Mouse (Mus musculus) neural tube, embryonic 12.5 days (tissue): ENCODE data around the gene Hunk. TPM values are rescaled to one million over a fixed set of nuclear protein-coding genes. Genes with fewer than 3 reads are reported as not detected.

Source experiments
- ATAC-seq: fragments of 200-750 bp; cut with Nextera tagmentation; 2 replicates; pipeline ENCODE4 v1.8.0; 2017; ENCODE audit warnings: low read depth, mild to moderate bottlenecking, moderate TSS enrichment, moderate library complexity; ENCODE audit not compliant: low FRiP score
- H3K27ac ChIP-seq: fragments of 300-500 bp; sonication (generic); 2 replicates; pipeline ENCODE4 v1.5.1; 2016
- H3K27me3 ChIP-seq: fragments of 300-500 bp; sonication (generic); replicated peaks from 2 replicates; pipeline ENCODE4 v1.6.1; 2016; ENCODE audit warnings: mild to moderate bottlenecking
- H3K36me3 ChIP-seq: fragments of 300-500 bp; sonication (generic); 2 replicates; pipeline ENCODE4 v1.6.1; 2016; ENCODE audit warnings: mild to moderate bottlenecking
- H3K4me1 ChIP-seq: fragments of 300-500 bp; sonication (generic); 2 replicates; pipeline ENCODE4 v1.6.1; 2016
- H3K4me2 ChIP-seq: fragments of 300-500 bp; sonication (generic); replicated peaks from 2 replicates; pipeline ENCODE4 v1.6.1; 2016; ENCODE audit warnings: mild to moderate bottlenecking
- H3K4me3 ChIP-seq: fragments of 300-500 bp; sonication (generic); 2 replicates; pipeline ENCODE4 v1.5.1; 2016
- H3K9ac ChIP-seq: fragments of 300-500 bp; sonication (generic); 2 replicates; pipeline ENCODE4 v1.6.1; 2016; ENCODE audit warnings: mild to moderate bottlenecking
- H3K9me3 ChIP-seq: fragments of 300-500 bp; sonication (generic); 2 replicates; pipeline ENCODE4 v1.6.1; 2016; ENCODE audit warnings: mild to moderate bottlenecking
- WGBS: fragments of 180-500 bp; shearing (Covaris S2); methylation state at CpG from one replicate; pipeline ENCODE4 v1.1.7; 2016; 5-methylcytosine and 5-hydroxymethylcytosine counted together
- polyA plus RNA-seq: library from polyadenylated mRNA; unstranded; fragments of >200 nt; fragmentation: Nextera tagmentation; extraction: Ambion mirVana; gene quantifications from 2 replicates; pipeline ENCODE4 v1.2.1, GENCODE M21; 2016

The Hunk gene
- polyA plus RNA-seq, 1 experiment from 2014 or later = 12.1 TPM

DNA sequence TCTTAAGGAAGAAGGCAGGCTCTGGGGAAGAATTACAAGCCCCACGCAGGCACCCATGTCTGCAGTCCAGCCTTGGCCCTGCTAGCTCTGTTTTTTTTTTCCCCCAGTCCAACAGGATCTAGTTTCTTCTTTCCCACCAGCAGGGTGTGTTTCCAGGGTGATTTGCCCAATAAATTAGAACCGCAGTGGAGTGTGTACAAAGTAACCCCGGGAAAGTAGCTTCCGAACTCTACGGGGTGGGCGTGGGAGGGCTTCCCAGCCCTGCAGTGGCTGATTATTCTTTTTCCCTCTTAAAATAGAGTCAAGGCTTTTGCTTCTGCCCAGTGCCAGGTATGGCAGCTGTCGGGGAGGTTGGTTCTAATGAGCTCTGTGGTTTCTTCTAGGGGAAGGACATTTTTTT lies 35.3 kb downstream of the Hunk start:
- Histone ChIP-seq H3K9me3 (no peaks in the 10 kb centered on the region), H3K4me1 (peaks cover 73% of the 10 kb centered on the region), H3K27me3 (no peaks in the 10 kb centered on the region), H3K9ac (no peak overlapping the region), H3K4me2 (peak overlapping the region; percentile 9), H3K4me3 (no peak overlapping the region), H3K36me3 (no peaks in the 10 kb centered on the region), H3K27ac (peak overlapping the region; percentile 33; the same call in 1 of the 2 replicates)
- peak; percentile 46; the same call in 1 of the 2 replicates for ATAC-seq
- WGBS = 3% methylated on average over 7 of the region's 7 CpGs

DNA sequence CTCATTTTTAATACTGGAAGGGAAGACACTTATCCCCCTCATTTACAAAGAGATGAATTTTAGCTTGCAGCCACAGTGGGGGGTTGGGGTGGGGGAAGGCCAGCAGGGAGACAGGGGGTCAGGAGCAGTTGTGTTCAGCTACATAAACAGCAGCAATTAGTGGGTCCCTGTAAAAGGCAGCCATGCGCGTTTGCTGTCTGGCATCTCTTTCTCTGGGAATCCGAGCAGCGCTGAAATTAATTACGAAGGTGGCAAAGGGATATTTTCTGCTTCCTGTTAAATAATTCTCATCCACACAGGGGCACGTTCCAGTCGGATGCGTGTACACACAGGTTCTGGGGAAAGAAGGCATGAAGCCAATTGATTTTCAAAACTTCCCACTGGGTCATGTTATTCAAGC lies 35.7 kb downstream of the Hunk start:
- no peak; the same call in 1 of the 2 replicates for ATAC-seq
- H3K27ac ChIP-seq = peak overlapping the region; percentile 33; the same call in 1 of the 2 replicates

DNA sequence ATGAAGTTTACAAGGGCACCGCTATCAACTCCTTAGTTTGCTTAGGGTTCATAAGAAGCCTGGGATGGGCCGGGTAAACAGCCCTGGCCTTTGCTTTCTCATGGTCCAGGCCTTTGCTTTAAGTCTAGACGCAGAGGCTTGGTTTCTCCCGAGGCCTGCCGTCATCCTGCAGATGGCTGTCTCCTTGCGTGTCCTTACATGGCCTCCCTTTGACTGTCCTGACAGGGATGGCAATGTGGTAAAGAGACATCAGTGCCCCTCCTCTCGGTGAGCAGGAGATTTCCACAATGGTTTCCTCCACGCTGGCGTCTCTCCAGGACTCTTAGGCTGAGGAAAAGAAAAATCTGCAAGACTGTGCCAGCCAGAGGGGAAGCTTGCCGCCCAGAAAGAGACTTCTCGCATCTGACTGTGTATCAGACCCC lies 36.3 kb downstream of the Hunk start:
- H3K4me2 ChIP-seq = peak overlapping the region; percentile 9; the same call in 1 of the 2 replicates
- no peak overlapping the region for H3K4me3 ChIP-seq
- no peak overlapping the region for H3K27ac ChIP-seq
- ATAC-seq = no peak
- peaks cover 73% of the 10 kb centered on the region for H3K4me1 ChIP-seq
- H3K9ac ChIP-seq = no peak overlapping the region
- 35% methylated on average over 11 of the region's 11 CpGs for WGBS
- no peaks in the 10 kb centered on the region for H3K9me3 ChIP-seq
- H3K27me3 ChIP-seq = no peaks in the 10 kb centered on the region
- no peaks in the 10 kb centered on the region for H3K36me3 ChIP-seq

More for the DNA sequence above, 35.7 kb downstream of the Hunk start:
- 16% methylated on average over 8 of the region's 8 CpGs for WGBS
- Histone ChIP-seq H3K9ac (no peak overlapping the region), H3K4me3 (no peak overlapping the region), H3K9me3 (no peaks in the 10 kb centered on the region), H3K4me1 (peaks cover 73% of the 10 kb centered on the region), H3K4me2 (peak overlapping the region; percentile 9), H3K27me3 (no peaks in the 10 kb centered on the region), H3K36me3 (no peaks in the 10 kb centered on the region)

DNA sequence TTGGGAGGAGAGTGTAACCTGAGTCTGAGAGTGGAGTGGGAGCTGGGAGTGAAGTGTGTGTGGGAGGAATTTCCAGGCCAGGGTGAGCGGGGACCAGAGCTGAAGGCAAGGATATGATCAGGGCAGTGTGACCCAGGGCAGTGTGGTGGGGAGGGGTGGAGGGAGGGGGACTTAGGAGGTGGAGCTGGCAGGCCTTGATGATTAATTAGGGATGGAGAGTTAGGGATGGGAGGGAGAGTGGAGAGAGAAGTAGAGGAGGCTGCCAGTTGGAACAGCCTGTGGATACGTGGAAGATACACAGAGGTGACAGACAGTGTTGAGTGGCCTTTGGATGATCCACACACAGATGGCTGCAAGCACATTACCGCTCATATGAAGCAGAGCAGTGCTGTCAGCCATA lies 38.1 kb downstream of the Hunk start:
- Histone ChIP-seq H3K4me2 (no peak overlapping the region), H3K27me3 (no peaks in the 10 kb centered on the region), H3K9me3 (no peaks in the 10 kb centered on the region), H3K27ac (no peak overlapping the region), H3K4me1 (peaks cover 59% of the 10 kb centered on the region), H3K4me3 (no peak overlapping the region), H3K9ac (no peak overlapping the region), H3K36me3 (no peaks in the 10 kb centered on the region)
- ATAC-seq = no peak
- 50% methylated on average over 3 of the region's 3 CpGs for WGBS

DNA sequence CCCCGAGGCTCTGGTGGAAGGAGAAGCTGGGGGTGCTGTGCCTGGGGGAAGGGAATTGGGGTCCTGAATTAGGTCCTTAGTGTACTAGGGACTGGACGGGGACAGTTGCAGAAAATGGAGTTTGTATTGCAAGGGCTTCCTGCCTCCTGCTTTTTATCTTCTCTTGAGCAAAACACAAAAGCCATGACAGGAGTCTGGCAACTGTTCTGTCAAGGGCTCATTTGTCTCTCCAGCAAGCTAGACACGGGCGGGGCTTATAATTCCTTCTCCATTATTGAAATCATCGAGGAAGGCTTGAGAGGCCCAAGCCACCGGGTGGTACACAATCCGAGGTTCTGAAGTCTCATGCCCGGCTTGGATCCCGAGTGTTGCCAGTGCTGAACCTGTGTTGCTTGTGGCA lies 38.6 kb downstream of the Hunk start:
- Histone ChIP-seq H3K4me2 (no peak overlapping the region), H3K4me1 (peaks cover 54% of the 10 kb centered on the region), H3K36me3 (no peaks in the 10 kb centered on the region), H3K27me3 (no peaks in the 10 kb centered on the region), H3K9ac (no peak overlapping the region), H3K9me3 (no peaks in the 10 kb centered on the region), H3K4me3 (no peak overlapping the region), H3K27ac (no peak overlapping the region)
- ATAC-seq = no peak
- WGBS = 43% methylated on average over 9 of the region's 9 CpGs

DNA sequence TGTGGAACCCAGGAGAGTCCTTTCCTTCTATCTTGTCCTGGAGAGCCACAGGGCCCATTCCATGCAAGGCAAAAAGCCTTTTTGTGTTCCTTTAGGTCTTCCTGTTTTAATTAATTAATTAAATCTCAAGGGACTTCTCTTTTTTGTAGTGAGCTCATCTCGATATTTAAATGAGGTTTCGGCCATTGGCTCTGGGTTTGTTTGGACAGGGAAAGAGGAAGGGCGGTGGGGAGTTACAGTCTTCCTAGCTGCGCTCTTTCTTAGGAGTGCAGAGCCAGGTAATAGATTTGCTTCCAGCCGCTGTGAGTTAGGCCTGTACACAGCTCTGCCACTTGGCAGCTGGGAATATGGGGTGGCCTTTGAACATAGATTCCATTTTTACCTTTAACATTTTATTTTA lies 40.4 kb downstream of the Hunk start:
- Histone ChIP-seq H3K27me3 (no peaks in the 10 kb centered on the region), H3K4me3 (no peak overlapping the region), H3K27ac (no peak overlapping the region), H3K36me3 (no peaks in the 10 kb centered on the region), H3K9ac (no peak overlapping the region), H3K4me2 (no peak overlapping the region), H3K4me1 (peaks cover 40% of the 10 kb centered on the region), H3K9me3 (no peaks in the 10 kb centered on the region)
- ATAC-seq = no peak
- WGBS = 92% methylated on average over 5 of the region's 5 CpGs

DNA sequence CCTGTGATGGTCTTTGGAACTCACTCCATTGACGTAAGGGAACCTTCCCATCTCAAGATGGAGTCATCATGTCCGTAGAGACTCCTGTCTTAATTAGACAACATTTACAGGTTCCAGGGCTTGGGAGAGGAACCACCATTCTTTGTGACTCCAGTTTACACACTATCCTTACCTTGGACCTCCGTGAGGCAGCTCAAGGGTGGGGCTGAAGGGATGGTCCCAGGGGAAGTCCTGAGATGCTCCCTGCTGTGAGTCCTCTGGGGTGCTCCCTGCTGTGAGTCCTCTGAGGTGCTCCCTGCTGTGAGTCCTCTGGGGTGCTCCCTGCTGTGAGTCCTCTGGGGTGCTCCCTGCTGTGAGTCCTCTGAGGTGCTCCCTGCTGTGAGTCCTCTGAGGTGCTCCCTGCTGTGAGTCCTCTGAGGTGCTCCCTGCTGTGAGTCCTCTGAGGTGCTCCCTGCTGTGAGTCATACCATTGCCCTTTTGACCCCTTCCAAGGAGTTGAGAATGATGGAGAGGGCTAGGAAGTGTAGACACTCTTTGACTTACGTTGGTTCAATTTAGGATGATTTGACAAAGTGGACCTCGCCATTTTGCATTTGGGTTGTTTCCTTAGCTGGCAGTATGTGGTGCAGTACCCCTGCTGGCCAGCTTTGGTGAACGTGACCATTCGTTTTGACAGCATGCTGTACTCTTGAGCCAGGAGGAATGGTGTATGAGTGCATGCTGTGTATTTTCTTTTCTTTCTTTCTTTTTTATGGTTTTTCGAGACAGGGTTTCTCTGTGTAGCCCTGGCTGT lies 42.2 kb downstream of the Hunk start:
- Histone ChIP-seq H3K4me1 (peaks cover 22% of the 10 kb centered on the region), H3K27ac (no peak overlapping the region), H3K4me3 (no peak overlapping the region), H3K9me3 (0 out of 2 replicates have a peak, but pooled peaks cover 6% of the 10 kb centered on the region), H3K27me3 (no peaks in the 10 kb centered on the region), H3K4me2 (no peak overlapping the region), H3K9ac (no peak overlapping the region), H3K36me3 (peaks cover 10% of the 10 kb centered on the region)
- WGBS = 92% methylated on average over 8 of the region's 8 CpGs
- no peak for ATAC-seq

DNA sequence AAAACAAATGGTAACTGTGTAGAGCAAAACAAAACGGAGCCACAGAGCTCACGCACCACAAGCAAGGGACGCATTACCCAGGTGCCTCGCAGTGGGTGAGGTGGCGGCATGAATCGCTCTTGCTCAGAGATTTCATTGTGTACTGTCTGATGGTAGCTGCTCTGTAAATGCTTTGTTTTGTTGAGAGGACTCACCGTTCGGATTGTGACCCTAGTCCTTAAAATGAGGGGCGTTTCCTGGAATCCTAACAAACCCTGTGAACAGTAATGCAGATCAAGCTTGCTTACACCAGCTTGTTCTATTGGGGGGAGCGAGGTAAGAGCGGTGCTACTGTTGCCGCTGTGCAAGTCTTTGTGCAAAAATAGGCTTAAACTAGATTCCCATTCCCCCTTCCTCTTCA lies 47.7 kb downstream of the Hunk start:
- Histone ChIP-seq H3K4me2 (no peak overlapping the region), H3K4me3 (no peak overlapping the region), H3K9ac (no peak overlapping the region), H3K27ac (no peak overlapping the region), H3K27me3 (no peaks in the 10 kb centered on the region), H3K4me1 (peaks cover 3% of the 10 kb centered on the region), H3K36me3 (peaks cover 25% of the 10 kb centered on the region), H3K9me3 (0 out of 2 replicates have a peak, but pooled peaks cover 11% of the 10 kb centered on the region)
- no peak for ATAC-seq
- WGBS = 97% methylated on average over 12 of the region's 12 CpGs

DNA sequence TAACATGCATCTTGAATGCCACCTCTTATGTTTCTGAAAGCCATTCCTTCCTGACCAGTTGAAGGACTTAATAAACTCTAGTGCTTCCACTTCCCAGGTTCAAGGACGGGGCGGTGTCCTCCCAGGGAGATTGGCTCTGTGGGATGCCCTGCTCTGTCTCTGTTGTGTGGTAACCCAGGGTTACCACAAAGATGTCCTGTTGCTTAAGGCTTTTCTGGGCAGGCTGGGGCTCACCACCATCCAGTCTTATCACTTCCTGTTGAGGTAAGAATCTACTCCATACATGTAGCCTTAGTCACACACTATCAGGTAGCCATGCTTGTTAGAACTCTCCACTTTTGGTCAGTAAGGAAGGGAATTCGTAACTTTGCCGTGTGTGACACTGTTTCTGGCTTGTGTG lies 49.4 kb downstream of the Hunk start:
- H3K9me3 ChIP-seq = 0 out of 2 replicates have a peak, but pooled peaks cover 11% of the 10 kb centered on the region
- no peak overlapping the region for H3K4me3 ChIP-seq
- WGBS = 66% methylated on average over 4 of the region's 4 CpGs
- H3K4me2 ChIP-seq = no peak overlapping the region
- H3K9ac ChIP-seq = no peak overlapping the region
- peaks cover 25% of the 10 kb centered on the region for H3K36me3 ChIP-seq
- no peak overlapping the region for H3K27ac ChIP-seq
- peaks cover 3% of the 10 kb centered on the region for H3K4me1 ChIP-seq
- no peaks in the 10 kb centered on the region for H3K27me3 ChIP-seq
- peak; percentile 58; the same call in 1 of the 2 replicates for ATAC-seq

DNA sequence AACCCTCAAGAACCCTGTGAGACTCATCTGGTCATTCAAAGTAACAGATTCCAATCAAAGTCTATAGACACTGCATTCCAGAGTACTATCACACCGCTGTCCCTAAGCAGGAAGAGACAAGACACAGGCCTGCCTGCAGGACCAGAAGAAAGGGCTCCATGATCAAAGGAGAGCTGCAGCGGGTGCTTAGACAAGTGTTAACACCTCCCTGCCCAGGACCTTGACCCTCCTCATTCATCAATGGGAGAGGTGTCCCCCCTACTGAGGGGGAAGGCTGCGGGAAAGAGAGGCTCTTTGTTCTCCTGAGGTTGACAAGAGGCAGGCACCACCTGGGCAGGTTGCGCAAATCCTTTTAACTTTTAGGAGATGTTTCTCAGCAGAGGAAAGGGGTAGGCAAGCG lies 51.5 kb downstream of the Hunk start:
- Histone ChIP-seq H3K36me3 (peaks cover 23% of the 10 kb centered on the region), H3K4me3 (no peak overlapping the region), H3K9ac (no peak overlapping the region), H3K27ac (no peak overlapping the region), H3K4me2 (no peak overlapping the region), H3K9me3 (0 out of 2 replicates have a peak, but pooled peaks cover 11% of the 10 kb centered on the region), H3K27me3 (no peaks in the 10 kb centered on the region), H3K4me1 (peaks cover 3% of the 10 kb centered on the region)
- no peak for ATAC-seq
- WGBS = 27% methylated on average over 5 of the region's 5 CpGs

DNA sequence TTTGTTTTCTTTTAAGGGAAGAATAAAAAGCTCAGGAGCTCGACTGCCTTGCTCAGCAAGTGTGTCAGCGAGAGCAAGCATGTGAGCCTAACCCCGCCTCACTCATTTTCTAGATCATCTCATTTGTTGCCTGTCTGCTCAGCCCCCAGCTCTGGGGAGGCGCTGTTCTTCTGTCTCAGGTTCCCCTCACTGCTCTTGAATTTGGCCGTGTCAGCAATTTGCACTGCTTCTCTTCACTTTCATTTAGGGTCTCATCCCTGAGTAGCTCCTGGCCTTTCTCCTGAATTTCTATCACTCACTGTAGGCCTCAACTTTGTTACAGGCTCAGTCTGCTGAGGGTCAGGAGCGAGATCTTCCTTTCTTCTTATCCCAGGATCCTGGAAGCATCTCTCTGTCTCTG lies 53.7 kb downstream of the Hunk start:
- H3K27ac ChIP-seq = no peak overlapping the region
- no peak overlapping the region for H3K4me3 ChIP-seq
- H3K9ac ChIP-seq = no peak overlapping the region
- H3K9me3 ChIP-seq = no peaks in the 10 kb centered on the region
- no peak for ATAC-seq
- 85% methylated on average over 6 of the region's 6 CpGs for WGBS
- no peak overlapping the region for H3K4me2 ChIP-seq
- peaks cover 7% of the 10 kb centered on the region for H3K4me1 ChIP-seq
- no peaks in the 10 kb centered on the region for H3K27me3 ChIP-seq
- H3K36me3 ChIP-seq = 0 out of 2 replicates have a peak, but pooled peaks cover 4% of the 10 kb centered on the region

DNA sequence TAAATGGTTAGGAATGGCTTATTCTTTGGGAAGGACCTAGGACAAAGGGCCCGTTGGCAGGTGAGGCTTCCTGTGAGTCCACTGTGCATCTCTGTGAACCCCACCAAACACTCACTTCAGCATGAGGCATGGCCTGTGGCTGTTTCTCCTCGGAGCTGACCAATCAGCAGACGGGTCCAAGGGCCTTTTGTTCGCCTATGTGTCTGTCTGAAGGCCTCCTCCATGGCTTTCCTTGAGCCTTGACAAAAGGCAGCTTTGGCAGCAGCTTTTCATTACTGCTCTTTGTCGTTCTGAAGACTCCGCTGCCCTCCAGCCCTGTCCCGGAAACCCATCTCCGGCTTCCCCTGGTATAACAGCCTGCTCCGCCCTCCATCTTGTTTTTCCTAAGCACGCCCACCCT lies 54.8 kb downstream of the Hunk start:
- Histone ChIP-seq H3K4me1 (peaks cover 7% of the 10 kb centered on the region), H3K9me3 (no peaks in the 10 kb centered on the region), H3K9ac (no peak overlapping the region), H3K4me3 (no peak overlapping the region), H3K27me3 (no peaks in the 10 kb centered on the region), H3K27ac (no peak overlapping the region), H3K4me2 (no peak overlapping the region), H3K36me3 (no peaks in the 10 kb centered on the region)
- WGBS = 56% methylated on average over 10 of the region's 10 CpGs
- ATAC-seq = no peak

DNA sequence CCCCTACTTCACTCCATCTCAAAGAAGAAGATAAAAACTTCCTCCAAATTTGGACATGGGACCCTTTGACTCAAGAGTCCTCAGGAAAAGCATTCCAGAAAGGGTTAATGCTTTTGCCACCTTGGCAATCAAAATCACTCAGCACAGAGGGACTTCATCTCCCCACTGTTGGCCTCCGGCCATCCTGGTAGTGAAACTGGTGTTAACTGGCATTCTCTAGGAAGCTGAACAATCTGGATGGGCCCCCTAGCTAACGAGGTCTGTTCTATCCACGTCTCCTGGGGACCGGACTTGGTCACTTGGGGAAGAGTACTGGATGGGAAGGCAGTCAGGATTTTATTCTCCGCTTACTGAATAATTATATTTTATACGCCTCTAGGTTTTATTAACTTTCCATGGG lies 57.2 kb downstream of the Hunk start:
- Histone ChIP-seq H3K36me3 (no peaks in the 10 kb centered on the region), H3K4me2 (no peak overlapping the region), H3K9ac (no peak overlapping the region), H3K27me3 (no peaks in the 10 kb centered on the region), H3K27ac (no peak overlapping the region), H3K4me3 (no peak overlapping the region), H3K4me1 (peaks cover 4% of the 10 kb centered on the region; the same call in 1 of the 2 replicates), H3K9me3 (no peaks in the 10 kb centered on the region)
- ATAC-seq = no peak
- 63% methylated on average over 6 of the region's 6 CpGs for WGBS
